Mouse (Mus musculus): ENCODE data around the gene Casp7.

Casp7 gene

DNA sequence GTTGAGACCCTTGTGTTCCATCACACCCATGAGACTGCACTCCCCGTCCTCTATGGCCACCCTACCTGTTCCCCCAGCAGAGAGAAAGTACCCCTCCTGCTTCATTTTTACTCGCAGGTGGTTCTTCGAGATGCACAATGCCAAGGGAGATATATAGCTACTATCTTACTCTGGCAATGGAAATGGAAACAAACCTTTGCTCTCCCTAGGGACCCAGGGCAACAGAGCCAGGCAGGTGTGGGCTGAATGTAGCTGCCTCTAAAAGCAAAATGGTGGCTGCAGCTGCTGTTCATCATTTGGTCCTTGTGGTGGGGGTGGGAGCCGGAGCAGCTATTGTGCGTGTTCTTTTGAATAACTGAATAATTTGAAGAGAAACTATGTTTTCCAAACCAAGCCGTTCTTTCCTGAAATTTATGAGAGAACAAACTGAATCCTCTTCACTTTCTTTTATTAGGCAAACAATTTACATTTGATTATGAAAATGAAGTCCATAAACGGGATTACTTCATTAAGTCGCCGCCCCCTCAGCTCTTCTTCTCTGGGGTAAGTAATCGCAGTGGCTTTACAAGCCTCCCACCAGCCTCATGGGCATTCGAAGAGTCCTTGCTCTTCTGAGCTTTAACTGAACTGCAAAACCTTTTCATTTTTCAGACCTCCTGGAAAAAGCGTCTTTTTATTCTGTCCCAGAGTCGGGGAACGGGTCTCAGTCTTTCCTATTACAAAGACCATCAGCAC lies 73.5 kb downstream of the Casp7 start:
- DNase-seq (ENCODE audit: low spot score in 2 of 2): no peak

DNA sequence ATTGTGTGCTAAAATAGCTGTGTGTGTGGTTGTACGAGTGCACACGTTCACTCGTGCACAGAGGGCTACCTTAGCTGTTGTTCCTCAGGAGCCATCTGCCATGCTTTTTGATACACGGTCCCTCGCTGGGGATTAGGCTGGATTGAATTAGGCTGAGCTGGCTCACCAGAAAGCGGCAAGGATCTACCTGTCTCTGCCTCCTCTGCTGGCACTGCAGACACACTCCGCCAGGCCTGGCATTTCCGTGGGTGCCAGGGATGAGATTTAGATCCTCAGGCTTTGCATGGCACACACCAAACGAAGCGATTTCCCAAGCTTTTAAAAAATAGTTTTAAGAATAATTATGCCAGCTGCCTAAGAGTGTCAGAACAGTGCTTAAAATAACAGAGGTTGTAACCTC lies 75.0 kb downstream of the Casp7 start:
- no peak for DNase-seq (ENCODE audit: low spot score in 2 of 2)

DNA sequence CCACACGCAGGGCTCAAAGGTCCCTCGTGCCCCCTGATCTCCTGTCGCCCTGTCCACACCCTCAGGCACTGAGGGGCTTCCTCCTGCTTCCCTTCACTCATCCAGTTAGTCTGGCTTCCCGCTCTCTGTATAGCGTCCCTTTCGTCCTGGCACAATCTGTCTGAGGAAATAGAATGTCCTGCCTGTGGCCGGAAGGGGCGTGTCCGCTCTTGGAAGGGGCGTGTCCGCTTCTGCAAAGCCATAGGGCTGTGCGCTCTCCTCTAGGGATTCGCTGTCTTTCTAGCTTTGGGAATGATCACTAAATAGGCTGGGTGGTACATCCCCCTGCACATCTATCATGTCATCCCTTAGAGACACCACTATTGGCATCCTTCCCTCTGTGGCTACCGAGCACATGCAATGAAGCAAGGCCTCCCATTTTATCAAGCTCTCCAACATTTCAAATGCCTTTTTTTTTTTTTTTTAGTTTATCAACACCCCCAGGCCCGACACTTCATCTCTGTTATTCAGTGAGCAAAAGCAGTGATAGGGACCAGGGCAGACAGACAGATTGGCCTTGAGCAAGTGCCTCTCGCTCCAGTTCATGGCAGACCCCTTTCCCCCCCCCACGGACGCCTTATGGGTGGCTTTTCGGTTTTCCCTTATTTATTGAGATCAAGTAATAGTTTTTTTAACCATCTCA lies 78.1 kb downstream of the Casp7 start:
- DNase-seq (ENCODE audit: low spot score in 2 of 2): no peak

DNA sequence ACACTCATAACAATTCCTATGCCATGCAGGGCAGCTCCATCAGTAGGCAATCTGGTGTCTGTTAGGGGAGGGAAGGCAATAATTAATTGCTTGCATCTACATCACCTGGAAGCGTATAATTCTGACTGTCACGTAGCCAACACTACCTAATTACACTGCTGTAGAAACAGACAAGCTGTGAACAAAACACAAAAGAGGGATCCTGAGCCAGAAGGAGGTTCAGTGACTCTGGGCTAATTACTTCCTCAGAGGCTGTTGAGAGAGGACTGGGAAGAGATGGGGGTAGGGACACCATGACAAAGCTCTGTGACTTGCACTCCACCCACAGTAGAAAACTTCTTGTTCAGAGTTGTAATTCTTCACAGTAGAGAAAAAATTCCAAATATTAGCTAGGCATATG lies 79.6 kb downstream of the Casp7 start:
- DNase-seq (ENCODE audit: low spot score in 2 of 2): no peak

DNA sequence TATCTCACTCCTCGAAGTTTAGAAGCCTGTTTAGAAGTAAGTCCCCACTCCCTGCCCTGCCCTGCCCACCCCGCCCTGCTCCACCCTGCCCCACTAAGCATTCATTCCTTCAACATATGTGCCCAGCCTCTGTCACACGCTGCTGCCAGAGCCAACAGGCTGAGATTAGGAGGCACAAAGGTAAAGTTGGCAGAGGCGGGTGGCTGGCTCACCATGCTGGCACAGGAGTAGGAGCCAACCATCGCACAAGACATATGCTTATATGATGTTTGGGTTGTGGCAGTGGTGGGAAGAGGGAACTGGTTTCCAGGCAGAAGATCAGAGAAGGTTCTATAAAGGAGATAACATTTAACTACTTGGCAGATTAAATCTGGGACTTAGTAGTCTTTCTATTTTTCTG lies 80.3 kb downstream of the Casp7 start:
- no peak for DNase-seq (ENCODE audit: low spot score in 2 of 2)

DNA sequence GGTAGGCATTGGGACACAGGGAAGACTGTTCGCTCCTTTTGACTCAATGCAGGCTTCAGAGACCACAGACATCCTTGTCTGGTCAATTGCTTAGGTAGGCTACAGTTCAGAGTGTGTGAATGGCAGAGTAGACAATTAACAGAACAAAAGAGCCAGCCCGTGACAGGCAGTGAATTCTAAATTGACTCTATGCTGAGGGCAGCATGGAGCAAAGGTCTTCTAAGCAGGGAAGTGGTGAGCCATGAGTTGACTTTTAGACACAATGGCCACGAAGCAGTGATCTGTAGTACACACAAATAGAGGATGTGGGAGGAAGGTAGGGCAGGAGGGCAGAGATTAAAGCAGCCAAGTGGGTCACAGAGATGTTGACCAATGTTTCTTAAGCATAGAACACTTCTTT lies 80.9 kb downstream of the Casp7 start:
- no peak for DNase-seq (ENCODE audit: low spot score in 2 of 2)

DNA sequence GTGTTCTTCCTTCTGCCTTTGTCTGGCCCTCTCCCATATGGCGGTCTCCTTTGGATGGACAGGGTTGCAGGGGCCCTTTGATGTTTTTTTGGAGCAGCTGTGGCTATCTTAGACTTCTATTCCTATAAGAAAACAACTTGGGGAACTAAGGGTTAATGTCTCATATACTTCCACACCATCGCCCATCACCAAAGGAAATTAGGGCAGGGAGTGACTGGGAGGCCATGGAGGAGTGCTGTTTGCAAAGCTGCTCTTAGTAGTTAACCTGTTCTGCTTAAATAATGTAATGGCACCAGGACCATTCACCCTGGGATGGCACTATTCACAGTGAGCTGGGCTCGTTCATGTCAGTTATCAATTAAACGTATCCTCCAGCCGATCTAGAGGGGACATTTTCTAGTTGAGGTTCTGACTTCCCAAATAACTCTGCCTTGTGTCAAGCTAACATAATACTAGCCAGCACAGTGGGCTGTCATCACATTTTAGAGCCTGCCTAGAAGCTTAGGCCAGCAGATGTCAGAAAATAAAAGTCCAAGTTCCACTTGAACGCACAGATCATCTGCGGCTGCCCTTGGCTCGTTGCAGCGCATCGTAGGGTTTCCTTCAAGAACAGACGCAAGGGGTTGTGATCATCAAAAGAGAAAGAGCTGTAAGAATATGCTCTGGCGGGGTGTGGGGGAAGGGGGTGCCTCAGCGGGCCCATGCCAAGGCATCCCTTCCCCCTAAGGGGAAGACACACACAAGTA lies 87.9 kb downstream of the Casp7 start:
- DNase-seq (ENCODE audit: low spot score in 2 of 2): no peak

DNA sequence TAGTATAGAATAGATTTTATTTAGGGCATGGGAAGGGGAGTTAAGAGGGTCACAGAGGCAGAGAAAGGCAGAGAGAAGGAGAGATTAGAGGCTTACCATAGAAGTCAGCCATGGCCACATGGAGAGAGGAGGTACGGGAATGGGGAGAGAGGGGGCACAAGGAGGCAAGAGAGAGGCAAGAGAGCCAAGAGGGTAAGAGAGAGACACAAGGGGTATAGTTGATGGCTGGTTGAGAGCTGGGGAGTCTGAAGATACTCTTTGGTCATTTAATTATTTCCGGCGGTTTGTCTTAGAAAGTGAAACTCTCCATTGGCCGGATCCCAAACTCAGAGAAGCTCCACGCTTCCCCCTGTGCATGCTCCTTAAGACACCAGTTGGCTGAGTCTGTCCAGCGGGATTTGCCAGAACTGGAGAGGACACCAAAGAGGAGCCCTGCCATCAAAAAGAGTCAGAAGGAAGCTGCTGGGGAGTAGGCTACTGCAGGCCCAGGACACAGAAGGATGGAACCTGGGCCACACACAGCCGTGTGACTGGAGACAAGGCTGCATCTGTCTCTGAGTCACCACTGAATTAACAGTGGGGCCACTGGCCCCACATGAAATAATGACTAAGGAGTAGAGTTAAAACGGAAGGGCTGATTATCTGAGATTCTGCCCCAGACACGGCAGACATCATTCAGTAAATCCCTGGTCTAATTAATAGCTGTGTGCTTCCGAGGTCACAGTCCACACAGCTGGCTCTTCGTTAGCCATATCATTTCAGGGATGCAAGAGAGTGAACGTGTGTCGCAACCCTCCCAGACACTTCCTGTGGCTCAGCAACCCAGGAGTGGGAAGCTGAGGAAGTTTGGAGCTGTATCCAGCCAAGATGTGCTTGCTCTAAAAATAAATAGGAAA lies 88.7 kb downstream of the Casp7 start:
- DNase-seq (ENCODE audit: low spot score in 2 of 2): no peak

DNA sequence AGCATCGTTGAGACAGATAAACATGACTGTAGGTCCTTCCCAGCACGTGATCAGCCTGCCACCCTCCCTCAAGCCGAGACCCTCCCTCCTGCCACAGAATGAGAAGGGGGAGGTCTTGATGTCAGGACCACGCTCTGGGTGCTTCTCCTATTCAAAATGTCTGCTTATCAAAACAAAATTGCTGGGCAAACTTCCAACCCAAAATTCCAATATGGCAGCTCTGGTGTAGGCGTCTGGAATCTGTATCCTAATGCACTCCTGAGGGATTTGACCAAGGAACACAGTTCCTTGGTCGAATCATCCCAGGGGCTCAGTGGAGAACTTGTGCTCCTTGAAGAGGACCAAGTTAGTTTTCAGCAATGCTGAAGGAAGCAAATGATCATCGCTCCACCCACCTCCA lies 90.0 kb downstream of the Casp7 start:
- DNase-seq (ENCODE audit: low spot score in 2 of 2): no peak

DNA sequence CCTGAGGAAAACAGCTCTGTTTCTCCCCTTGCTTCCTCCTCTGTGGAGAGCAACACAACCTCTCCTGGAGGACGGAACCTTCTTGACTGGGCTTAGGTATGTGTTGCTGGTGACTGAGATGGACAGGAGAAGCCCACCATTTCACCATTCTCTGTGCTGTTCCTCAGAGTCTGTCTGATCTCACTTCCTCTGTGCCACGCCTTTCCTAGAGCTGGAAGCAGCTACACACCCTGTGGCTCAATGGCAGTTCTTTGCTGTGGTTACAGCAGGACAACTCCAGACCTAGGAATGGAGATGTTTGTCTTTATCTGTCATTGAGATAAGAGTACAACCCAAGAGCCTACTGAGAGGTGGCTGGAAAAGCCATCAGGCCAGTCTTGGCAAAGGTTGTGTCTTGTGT lies 90.4 kb downstream of the Casp7 start:
- DNase-seq (ENCODE audit: low spot score in 2 of 2): no peak

DNA sequence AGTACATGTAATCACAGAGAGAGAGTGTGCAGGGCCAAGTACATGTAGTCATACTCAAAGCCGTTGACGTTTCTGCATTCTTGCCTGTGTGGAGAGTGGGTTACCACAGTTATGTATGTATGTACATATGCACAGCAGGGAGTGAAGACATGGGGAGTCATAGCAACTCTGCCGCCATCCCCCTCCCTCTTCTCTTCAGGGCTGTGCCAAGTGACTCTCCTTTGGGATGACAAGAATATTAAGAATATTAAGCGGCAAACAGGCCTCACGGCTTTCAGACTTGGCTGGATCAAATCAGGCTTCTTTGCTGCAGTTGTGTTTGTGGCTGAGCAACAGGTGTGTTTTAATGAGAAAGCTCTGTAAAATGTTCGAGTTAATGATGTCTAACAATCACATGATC lies 92.7 kb downstream of the Casp7 start:
- no peak for DNase-seq (ENCODE audit: low spot score in 2 of 2)

Measured in frontal cortex, postnatal 25 days (tissue).